Mouse (Mus musculus) right cerebral cortex, adult 2 months (tissue): ENCODE measurements around the gene Alox15.
A peak's percentile ranks its signal among the peaks of the same experiment; 100 is the strongest.
"Not testable (repeated sequence)": the region's sequence is repeated elsewhere in the genome, so short reads cannot be mapped to it uniquely, and the experiment has no call there.

Experiments
- DNase-seq, 2 experiments: peaks; one replicate each; pipeline ENCODE4 v3.0.0; 2021 to 2022; ENCODE audit warnings: low spot score in 2 of 2

Alox15 gene

DNA sequence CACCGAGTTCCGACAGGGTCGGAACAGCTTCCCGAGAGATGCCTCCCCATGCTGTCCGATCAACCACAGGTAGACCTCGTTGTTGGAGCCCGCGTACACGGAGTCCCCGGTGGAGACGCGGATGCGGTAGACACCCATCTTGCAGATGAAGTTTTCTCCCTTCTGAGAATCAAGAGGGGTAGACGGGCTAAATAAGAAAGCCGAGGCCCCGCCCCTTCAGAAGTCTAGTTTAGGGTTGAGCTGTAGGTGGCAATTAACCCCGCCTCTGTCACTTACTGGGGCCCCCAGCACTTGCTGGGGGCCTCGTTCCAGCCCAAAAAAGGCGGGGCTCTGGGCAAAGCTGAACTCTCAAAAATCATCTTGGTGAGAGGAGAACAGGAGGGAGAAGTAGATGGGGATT is at the start of gene Alox15:
Alox15 (minus strand) TSS at position 164 of the 400 bp plus-strand sequence.
- DNase-seq: peak in 1 of 2 experiments; percentile 3

DNA sequence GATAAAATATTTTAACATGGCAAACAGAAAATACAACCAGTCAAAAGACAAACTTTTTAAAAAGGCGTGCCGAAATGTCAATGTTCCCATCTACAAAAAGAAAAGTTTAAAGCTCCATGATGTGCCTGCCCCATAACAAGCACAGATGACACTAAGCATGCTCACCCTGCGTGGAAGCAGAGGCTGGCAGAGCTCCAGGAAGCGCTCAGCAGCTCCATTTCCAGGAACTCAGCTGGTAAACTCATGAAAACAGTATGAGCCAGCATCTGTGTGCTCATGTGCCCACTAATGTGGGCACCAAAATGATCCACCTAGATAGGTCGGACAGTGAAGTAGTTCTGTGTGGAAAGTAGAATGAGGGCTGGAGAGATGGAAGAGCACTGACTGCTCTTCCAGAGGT is 37.6 kb upstream of the Alox15 start:
- no peak for DNase-seq

DNA sequence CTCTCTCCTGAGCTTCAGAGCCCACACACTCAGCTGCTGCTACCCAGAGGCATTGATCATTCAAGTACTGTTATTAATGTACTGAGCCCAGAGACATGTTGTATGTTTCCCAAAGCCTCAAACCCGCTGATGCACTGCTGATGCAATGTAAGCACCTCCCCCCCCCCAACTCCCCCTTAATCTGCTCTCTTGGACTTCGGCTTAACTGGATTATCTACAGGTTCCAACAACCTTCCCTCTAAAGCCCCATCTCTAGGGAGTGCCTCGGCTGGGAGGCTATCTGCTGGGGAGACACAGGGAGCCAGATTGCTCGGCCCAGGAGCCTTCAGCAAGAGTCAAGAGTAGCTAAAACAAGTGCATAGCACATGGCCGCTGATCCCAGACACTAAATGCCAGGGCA is 35.6 kb upstream of the Alox15 start:
- DNase-seq: no peak

DNA sequence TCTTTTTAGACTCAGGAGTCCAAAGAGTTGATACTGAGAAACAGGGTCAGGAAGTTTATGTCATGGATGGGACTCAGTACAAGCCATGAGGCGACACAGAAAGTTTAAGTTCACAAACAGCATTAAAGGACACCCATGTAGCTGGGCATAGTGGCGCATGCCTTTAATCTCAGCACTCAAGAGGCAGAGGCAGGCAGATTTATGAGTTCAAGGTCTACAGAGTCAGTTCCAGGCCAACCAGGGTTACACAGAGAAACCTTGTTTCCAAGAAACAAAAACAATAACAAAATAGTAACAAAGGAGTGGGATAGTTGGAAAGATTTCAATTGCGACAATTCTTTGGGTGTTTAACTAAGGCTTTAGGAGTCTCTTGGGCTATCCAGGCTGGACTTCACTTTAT is 32.3 kb upstream of the Alox15 start:
- DNase-seq: no peak

DNA sequence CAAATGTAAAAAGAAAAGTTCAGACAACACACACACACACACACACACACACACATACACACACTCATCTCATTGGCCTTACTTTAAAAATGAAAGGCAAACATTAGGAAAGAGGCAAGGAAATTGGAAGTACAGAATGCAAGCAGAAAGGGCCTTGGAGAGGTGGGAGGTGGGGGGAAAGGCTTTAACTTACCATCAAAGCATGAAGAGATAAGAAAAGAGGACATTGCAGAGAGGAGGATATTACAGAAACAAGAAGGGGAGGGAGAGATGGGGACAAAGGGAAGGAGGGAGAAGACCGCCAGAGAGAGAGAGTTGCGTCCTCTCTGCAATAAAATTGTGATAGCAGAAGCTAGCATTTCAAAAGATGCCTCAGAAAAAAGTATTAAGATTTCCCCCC is 29.5 kb upstream of the Alox15 start:
- DNase-seq: no peak

DNA sequence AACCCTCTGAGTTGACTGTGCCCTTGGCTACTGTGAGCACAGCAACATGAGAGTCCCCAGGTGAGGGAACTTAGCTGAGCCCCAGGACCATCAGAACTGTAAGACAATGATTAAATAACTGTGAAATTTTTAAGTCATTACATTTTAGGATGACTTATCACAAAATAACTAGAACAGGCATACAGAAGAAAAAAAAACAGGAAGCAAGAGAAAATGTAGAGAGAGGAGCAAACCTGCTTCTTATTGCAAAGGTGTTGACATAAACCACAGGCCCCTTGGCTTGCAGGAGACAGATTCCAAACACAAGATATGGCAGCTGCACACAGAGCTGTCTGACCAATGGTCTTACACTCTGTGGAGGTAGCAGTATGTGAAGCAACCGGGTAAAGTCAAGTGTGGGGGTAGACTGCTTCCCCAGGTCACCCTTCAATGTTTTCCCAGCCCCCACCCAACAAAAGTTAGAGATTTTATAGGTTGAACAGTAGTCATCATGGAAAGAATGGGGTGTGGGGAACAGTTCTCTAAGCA is 28.7 kb upstream of the Alox15 start:
- no peak for DNase-seq

DNA sequence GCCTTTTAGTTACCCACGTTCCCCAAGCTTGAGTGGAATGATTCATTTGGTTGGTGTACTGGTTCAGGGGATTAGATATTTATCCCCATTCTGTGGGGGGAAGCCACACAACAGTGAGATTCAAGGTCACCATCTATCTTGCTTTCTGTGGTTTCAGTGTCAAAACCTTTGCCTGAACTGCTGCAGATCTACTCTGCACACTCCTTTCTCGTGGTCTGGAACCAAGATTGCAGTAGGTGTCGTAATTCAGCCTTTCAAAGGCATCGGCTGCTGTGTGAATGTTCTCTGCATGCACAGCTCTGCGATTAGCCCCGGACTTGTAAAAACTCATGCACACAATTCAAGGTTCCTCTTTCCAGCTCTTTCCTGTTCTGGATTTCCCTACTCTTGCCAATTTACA is 24.2 kb upstream of the Alox15 start:
- no peak for DNase-seq

DNA sequence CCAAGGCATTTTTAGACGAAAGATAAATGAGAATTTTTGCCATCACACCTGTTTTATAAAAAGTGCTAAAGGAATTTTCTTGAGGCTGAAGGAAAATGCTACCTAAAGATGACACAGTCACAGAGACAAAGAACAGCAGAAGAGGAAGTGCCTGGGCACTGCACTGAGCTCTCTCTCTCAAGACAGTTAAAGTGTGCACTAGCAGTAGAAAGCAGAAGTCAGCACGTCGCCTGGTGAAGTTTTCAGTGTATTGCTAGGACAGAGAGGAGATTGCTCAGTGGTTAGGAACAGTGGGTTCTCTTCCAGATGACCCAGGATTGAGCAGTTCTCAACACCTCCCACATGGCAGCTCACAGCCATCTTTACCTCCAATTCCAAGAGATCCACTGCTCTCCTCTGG is 22.5 kb upstream of the Alox15 start:
- no peak for DNase-seq

DNA sequence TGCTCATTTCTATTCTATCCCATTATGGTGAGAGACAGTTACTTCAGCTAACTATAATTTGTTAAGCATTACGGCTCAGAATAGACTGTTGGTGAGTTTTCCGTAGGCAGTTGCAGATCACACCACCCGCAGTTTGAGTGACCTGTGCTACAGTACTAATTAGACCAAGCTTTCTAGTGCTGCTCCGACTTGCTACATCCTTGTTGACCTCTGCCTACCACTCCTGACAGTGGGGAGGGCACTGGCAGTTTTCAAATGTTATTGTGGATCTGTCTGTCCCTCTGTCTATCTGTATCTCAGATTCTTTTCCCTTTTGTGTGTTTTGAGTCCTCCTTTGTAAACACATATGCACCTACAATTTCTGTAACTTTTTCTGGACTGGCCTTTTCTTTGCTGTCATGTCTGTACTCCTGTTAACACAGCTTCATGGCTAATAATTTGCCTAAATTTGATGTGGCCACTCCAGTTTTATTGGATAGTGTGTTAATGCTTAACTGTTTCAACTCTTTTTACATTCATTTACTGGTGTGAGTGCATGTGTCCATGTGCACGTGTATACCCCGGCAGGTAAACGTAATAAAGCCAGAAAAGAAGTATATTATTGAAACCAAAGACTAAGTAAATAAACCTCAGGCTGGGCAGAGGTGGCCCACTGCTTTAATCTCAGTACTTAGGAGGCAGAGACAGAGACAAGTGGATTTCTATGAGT is 21.2 kb upstream of the Alox15 start:
- no peak for DNase-seq

DNA sequence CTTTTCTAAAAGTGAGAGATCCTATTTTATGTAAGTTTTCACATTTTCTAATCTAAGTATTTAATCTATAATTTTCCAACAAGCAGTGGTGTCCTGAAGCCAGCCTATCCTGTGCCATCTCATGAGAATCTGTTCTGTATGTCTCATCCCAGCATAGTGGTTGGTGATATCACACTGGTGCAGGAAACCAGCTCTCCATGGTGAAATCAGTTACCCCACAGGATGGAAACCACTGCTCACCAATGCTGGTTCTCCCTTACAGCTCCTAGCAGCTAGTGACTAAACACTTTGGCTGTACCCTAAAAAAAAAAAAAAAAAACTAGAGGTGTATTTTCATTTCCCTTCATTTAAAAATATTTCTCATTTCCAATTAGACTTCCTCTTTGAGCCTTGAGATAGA is 20.6 kb upstream of the Alox15 start:
- no peak for DNase-seq

DNA sequence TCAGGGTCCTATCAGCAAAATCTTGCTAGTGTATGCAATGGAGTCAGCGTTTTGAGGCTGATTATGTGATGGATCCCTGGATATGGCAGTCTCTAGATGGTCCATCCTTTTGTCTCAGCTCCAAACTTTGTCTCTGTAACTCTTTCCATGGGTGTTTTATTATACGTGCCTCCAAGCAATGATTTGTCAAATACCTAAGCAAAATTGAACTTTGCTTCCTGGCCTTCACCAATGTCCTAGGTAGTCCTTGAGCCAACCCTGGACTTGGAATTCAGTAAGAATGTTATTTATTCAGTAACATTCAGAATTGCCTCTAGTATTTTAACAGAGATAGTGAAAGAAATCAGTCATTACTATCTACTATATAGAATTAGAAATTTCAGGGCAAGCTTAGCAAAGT is 16.8 kb upstream of the Alox15 start:
- not testable (repeated sequence) for DNase-seq

DNA sequence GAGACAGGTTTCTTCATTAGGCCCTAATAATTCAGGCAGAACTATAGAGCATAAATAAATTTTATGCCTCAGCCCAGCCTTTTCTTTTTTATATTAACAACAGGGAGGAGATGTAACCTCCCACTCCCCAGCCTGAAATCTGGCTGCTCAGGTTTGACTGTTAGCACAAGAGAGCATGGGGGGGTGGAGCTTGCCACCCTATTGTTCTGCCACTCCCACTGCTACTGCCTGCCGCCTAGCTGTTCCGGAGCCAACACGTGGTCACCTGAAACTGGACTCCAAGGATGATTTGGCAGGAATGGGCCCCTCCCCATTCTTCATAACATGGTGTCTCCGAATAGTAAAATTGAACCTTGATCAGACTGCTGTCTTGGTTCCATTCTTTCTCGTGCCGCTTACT is 15.9 kb upstream of the Alox15 start:
- not testable (repeated sequence) for DNase-seq

DNA sequence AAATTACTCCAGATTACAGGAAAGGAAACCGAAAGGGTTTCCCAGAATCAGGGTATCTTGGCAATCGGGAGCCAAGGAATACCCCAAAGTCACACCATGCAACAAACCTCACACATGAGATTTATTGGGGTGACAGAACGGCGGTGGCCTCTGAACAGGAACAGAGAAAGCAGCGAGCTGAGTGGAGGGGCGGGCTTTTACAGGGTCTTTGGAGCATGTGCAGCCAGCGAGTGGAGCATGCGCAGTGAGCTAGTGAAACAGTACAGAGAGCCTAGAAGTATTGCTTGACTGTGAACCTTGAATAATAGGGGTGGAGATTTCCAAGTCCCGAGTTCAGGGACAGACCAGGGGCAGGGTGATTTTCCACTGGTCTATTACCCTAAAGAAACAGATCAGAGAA is 3.2 kb downstream of the Alox15 start:
- no peak for DNase-seq

DNA sequence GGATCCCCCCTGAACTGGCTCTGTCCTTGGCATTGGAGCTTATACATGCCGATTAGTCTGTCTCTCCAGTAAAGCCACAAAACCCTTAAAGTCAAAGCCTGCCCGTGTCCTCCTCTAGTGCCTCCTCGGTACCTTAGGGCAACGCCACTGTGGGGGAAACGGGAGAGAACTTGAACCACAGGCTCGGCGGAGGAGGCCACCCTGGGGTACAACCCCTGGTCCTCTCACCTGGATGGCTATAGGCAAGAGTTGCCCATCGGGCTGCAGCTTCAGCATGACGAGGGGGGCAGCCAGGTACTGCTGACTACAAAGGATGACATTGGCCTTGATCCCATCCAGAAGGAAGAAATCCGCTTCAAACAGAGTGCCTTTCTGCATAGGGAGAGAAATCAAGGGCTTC is 4.0 kb downstream of the Alox15 start:
- DNase-seq: no peak

DNA sequence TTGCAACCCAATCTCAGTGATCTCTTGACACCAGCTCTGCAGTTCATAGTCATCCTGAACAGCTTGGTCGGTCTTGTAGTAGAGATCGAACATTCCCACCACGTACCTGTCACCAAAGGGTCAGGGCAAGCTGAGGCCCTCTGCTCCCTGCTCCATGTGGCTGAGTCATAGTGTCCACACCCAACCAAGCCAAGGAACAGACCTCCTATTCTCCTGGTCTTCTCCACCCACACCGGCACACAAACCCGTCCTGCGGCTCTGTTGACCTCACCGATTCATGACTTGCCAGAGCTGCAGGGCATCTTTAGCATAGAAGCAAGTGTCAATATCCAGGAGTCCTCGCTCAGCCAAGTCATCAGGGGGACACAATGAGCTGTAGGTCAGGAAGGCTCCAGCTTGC is 6.3 kb downstream of the Alox15 start:
- DNase-seq: no peak

DNA sequence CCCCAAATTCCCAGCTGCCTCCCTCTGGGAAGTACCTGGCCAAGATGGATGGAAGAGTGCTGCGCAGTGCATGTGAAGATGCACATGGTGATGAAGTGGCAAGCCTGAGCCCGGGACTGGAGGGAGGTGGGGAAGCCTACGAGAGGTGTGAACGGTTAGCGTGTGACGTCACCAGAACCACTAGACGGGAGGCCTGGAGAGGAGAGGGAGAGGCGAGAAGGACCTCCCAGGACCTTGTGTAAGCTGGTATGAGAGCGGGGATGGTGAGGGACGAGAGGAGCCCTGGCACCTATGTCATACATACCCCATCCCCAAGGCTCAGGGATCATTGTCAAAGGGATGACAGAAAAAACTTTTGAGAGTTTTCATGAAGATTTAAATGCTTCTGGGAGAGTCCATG is 6.8 kb downstream of the Alox15 start:
- DNase-seq: no peak

DNA sequence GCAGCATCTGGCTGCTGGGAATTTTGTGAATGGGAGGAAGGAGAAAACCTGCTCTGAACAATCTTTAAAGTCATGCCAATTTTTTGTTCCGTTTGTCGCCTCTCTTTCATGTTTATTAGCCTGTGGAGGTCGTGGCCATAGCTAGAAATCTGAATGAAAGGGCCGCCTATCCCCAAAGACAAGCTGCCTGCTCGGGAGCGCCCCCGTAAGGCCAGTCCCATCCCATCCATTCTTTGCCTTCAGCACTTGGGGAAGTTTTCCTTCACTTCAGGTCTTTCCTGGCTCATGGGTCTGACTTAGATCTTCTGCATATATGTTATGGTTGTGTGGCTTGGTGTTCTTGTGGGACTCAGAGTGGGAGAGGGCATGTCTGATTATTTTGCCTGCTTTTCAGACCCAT is 12.3 kb downstream of the Alox15 start:
- DNase-seq: no peak

DNA sequence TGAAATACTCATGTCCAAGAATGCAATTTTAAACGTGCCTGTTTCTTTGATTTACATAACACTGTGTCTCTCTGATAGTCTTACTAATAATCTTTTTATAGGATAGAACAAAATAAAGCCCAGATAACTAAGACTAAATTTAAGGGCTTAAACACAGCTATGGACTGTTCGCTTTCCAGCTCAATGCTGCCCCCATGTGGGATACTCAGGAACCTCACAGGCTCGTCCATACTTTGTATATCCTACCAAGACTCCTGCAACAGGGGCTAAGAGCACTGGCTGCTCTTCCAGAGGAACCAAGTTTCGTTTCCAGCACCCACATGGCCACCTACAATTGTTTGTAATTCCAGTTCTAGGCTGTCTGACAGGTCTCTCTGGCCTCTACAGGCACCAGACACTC is 17.4 kb downstream of the Alox15 start:
- peak; percentile 69 to 71 for DNase-seq

DNA sequence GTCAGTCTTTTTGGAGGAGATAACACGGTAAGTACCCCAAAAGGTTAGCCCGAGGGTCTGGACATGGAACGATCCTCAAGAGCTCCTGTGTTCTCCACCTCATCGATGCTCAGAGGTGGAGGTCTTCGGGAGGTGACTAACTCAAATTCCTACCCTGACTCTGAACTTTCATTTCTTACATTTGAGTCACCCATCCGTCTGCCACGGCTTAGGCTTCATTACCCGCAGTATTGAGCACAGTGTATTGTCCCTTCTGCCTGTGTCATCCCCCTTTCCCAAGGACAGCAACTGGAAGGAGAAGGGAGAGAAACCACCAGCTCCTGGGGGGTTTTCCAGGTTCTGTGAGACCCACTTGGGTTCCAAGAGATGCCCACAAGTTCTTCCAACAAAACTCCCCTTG is 27.1 kb downstream of the Alox15 start:
- DNase-seq: no peak

DNA sequence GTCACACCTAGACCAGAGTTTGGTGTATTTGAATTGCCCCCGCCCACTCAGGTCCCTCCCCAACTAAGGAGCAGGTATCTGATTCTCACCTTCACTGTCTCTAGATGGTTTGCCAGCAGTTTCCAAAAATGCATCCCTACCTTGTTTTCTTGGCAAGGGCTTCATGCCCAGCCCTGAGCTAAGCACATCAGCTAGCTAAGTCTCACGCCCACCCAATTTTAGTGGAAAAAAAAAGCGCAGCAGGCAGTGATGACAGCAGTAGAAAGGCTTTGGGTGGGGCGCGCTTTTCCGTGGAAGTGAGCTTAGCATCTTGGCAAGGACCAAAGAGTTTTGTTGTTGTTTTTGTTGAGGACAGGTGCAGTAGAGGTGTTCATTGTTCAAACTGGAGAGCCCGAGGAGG is 29.3 kb downstream of the Alox15 start, which contains the start of gene Alox12e:
Alox12e (minus strand) TSS at position 101 of the 400 bp plus-strand sequence.
- peak; percentile 13 to 21 for DNase-seq

DNA sequence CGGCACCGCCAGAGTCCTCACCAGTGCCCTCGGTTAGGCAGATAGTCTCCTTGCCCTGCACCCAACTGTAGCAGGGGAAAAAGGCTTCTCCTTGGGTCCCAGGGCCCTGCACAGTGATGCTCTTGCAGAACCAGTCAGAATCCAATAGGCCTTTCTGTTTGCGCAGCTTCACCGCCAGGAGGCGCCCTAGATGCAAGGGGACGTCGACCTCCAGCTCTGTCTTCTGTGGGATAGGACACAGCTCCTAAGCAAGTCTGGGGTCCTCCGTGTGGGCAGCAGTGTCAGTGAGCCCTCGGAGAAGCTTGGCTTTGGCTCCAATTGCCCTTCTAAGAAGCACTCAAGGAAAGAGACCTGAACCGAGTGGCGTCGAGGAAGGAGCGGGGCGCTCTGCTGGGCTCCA is 30.2 kb downstream of the Alox15 start:
- DNase-seq: peak in 1 of 2 experiments; percentile 26

DNA sequence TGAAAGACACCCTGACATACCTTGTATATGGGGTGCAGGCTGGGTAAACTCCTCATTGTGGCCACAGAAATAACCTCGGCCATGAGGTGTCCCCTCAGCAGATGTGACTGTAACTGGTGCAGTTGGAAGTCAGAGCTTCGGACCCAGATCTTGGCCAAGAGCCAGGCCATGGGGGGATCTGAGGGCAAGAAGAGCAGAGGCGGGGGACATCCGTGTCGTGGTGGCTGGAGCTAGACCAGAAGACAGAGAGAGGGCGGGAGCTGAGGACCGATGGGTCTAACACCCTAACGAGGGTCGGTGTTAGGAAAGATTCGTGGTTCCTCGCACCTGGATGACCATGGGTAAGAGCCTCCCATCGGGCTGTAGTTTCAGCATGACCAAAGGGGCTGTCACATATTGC is 32.2 kb downstream of the Alox15 start:
- no peak for DNase-seq

DNA sequence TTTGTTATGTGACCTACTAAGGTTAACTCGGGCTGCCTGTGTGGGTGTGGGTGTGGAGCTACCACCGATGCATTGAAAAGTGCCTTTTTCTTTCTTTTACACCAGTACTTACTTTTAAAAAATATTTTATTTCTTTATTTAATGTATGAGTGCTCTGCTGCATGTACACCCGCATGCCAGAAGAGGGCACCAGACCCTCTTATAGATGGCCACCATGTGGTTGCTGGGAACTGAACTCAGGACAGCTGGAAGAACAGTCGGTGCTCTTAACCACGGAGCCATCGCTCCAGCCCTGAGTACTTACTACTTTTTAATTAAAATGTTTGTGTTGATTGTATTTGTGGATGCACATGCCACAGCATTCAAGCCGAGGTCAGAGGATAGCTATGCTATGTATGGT is 38.0 kb downstream of the Alox15 start:
- DNase-seq: no peak

DNA sequence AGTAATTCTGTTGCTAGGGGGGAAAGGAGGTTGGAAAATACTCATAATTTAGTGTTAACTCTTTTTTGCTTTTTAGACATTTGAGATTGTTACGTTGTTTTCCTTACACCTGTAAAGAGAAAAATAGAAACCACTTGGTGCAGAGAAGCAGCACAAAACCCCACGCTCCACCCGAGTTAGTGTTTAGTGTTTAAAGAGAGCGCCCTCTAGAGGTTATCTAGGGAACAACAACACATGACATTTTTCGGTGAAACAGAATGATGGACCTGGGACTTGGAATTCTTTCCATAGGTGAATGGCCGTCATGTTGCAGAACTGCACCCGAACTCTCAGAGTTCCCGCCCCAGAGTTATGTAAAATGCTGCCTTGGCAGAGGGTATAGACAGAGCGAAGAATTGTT is 42.5 kb downstream of the Alox15 start:
- peak in 1 of 2 experiments; percentile 53 for DNase-seq
